Mouse (Mus musculus) brain, adult 2 months (tissue): Measurements from ENCODE around the gene Taldo1.

Experiments
- DNase-seq: peaks from one replicate; pipeline ENCODE4 v3.0.0; 2011; ENCODE audit warnings: low read depth, low spot score

Taldo1 gene

DNA sequence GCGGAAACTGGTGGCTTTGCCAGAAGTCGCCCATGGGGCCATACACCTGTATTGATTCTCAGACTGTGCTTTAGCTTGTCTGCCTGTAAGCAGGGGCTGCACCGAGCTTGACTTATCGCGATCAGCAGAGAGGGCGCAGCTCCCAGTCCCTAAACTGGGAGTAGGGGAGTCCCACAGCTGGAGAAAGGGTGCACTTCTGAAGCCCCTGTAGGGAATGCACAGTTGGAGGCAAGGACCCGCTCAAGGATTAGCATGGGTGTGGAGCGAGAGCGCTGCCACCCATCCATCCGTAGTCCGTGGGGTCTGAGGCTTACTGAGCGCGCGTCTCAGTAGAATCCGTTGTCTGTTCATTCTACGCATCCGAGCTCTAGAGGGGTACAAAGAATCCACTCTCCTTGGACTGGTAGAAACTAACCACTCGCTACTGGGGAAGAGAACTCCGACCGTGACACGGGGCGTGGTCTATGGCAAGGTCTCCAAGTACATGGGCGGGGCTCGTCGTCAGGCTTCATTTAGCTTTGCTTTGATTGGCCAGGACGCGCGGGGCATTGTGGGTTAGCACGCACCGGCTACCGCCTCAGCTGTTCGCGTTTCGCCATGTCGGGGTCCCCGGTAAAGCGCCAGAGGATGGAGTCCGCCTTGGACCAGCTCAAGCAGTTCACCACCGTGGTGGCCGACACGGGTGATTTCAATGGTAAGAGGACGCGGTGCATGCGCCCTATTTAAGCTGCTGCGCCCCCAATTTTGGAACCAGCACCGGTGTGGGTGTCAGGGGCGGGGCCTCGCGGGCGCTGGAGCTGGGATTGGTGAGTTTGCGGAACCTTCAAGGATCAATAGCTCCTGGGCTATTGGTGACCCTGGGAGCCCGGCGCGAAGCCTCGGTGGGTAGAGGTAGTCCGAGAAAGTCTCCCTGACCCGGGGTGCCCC, at the start of gene Taldo1:
Taldo1 (plus strand) TSS at position 575 of the 927 bp plus-strand sequence.
- peak; percentile 97 for DNase-seq

DNA sequence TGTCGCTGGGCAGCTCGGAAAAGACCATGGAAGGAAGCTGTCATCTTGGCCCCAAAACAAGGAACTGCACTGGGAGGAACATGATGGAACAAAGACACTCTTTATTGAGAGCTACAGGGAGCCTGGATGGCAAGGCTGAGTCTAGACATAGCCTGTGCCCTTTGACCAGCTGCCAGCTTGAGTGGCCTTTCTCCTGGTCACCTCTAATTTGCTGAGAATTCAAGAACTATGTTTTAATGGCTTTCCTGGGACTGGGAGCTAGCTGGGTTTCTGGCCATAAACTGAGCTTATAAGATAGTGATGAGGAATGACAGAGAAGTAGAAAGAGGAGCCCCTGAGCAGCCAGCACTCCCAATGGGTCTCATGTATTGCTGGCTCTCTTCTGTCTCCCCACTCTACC, 48.8 kb upstream of the Taldo1 start:
- DNase-seq, result no peak

DNA sequence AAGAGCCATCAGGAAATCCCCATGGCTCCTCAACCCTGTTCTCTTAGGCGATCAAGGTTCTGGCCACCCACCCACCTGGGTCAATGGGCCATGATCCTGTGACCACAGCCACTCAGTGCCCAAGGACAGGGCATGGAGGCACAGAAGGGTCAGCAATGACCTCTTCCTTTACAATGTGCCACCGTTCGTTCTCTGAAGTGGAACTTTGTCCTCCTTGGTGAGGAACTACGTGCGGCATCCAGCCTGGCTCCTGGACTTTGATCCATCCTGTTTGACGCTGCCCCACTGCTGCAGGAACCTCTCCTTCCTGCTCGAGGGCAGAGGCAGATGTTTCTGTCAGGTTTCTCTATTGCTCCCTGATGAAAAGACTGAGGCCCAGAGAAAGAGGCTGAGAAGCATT, 48.3 kb upstream of the Taldo1 start:
- no peak for DNase-seq

GRCm38 (mm10) chr7:141344787-141345186, 47.2 kb upstream of the Taldo1 start:
- DNase-seq, result no peak

GRCm38 (mm10) chr7:141351061-141351460, 40.9 kb upstream of the Taldo1 start:
- DNase-seq, result no peak

DNA sequence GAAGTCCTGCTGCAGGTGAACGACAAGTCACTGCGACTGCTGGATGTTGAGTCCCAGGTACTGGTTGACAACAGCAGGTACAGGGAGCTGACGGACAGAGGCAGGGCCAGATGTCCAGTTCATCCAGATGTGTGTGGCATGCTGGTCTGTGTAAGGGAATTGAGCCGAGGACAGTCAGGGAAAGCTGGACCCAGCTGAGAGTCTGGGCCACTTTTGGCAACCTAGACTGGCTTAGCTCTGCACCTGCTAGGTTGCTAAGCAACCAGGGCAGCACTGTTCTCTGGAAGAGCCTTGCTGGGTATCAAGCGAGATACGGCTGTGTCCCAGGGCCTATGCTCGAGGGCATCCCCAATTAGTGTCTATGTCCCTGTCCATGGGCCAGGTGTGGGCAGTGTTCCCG, 36.9 kb upstream of the Taldo1 start:
- peak; percentile 75 for DNase-seq

GRCm38 (mm10) chr7:141355626-141356326, 36.2 kb upstream of the Taldo1 start:
- DNase-seq, result peak; percentile 58

GRCm38 (mm10) chr7:141356971-141357370, 35.0 kb upstream of the Taldo1 start:
- peak; percentile 74 for DNase-seq

DNA sequence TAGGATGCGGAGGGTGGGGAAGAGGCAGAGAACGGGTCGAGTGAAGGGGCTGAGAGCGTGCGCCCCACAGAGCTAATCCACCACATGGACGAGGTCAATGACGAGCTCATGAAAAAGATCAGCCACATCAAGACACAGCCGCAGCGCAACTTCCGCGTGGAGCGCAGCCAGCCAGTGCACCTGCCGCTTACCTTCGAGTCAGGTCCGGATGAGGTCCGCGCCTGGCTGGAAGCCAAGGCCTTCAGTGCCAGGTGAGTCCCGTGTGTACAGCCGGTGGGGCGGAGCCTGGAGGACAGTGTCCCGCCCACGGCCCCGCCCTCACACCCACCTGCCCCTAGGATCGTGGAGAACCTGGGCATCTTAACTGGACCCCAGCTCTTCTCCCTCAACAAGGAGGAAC, 30.5 kb upstream of the Taldo1 start:
- peak; percentile 62 for DNase-seq

DNA sequence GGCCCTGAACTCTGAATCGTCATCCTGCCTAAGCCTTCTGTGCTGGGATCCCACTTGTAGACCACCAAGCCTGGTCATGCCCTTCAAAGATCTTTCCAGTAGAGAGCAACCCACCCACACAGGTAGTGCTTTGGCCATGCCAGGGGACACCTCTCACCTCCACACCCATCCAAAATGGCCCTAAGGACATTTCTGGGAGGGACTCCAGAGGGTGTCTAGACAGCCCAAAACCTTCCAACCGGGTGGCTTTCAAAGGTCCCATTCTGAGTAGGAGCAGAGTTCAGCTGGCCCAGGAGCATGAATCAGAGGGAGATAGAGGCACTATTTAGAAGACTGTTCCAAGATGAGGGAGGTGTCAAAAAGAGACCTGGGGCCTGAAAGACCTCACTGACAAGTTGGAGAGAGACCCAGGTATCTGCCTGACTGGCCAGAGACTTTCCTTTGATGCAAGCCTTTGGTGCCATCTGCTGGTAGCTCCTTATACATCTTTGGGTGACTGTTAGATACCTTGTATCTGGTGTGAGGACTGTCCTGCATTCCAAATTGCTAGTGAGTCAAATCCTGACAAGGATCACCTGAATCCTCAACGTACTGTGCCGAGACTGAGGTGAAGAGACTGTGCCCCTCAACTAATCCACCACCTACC, 28.8 kb upstream of the Taldo1 start:
- peak; percentile 91 for DNase-seq

GRCm38 (mm10) chr7:141363752-141364125, 28.3 kb upstream of the Taldo1 start:
- DNase-seq, result no peak

DNA sequence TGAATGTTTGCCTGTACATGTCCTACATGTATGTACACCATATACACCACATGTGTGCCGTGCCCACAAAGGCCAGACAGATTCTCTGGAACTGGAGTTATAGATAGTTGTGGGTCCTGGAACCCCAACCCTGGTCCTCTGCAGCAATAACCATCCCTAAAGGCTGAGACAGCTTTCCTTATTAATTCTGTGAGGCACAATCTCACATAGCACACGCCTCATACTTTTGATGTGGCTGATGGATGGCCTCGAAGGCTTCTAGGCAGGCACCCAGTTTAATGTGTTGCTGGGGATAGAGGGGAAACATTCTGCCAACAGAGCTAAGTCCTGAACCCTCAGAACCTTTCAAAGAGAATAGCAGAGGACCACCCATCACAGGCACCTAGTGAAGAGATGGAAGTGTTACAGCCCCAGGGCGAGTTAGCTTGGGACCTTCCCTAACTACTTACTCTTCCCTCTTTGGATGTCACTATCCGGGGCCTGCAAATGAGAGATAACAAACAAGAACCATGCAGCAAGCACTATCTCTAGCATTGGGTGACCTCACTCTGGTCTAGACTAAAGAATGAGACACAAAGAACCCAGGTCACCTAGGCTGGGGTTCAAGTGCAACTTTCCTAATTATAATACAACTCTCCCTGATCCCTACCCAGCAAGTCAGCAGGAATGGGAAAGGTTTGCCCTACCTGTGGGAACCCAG, 27.5 kb upstream of the Taldo1 start:
- DNase-seq, result no peak

GRCm38 (mm10) chr7:141365049-141365445, 27.0 kb upstream of the Taldo1 start:
- peak; percentile 91 for DNase-seq

- DNase-seq, result no peak
These were observed 24.6 kb upstream of the Taldo1 start for GRCm38 (mm10) chr7:141367358-141367757.

DNA sequence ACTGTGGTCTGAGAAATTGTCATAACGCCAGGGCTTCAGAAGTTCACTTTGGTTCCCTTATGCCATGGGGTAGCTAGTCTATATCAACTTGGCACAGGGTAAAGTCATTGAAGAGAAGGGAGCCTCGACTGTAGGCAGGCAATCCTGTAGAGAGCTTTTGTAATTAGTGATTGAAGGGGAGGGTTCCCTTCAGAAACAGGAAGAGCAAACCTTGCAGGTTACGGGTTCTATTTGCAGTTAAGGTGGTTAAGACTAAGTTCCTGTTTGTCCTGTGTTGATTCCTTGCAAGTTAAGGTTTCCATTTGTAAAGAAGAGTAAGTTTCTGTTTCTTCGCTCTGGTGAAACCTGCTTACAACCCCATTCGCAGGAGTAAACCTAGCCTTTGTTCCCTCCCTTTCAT, 22.1 kb upstream of the Taldo1 start:
- DNase-seq, result no peak

DNA sequence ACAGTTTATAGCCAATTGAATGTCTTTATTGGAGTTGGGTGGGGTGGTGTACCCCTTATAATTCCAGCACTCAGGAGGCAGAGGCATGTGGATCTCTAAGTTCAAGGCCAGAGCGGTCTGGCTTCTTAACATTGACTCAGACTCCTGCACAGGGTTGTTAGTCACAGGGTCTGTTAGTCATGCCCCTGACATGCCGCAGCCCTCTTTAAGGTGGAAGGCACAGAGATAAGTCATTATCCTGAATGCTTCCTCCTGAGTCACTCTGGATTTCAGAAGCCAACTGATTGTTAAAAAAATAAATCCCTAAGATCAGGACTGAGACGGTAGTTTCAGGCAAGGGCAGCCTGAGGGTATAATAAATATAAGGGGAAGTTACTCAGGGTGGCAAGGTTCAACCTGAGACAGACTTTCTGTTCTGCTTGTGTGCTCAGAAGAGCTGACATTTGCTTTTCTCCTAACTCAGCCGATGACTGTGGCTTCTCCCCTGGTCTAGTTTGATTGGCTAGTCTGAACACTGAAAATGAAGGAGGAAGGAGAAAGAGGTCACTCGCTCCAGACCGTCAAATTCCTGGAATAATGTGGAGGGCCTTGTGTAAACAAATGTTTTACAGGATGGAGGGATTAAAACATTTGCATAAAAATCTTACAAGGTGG, 19.9 kb upstream of the Taldo1 start:
- DNase-seq, result peak; percentile 53

GRCm38 (mm10) chr7:141373611-141374010, 18.4 kb upstream of the Taldo1 start:
- DNase-seq, result no peak

DNA sequence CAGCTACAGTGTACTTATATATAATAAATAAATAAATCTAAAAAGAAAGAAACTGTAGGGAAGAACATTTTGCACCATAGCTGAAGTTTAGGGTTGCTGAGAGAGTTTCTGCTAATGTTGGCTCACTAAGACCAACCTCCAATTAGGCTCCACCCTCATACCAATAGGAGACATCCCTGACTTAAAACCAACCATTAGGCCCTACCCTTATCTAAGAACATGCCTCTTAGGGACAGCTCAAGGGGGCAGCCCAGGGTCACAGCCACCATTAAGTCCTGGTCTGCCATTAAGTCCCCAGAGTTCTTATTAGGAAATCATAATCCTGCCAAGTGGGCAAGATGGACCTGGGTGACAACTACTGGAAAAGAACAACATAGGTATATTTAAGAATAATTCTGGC, 17.6 kb upstream of the Taldo1 start:
- DNase-seq, result no peak

GRCm38 (mm10) chr7:141379584-141379983, 12.4 kb upstream of the Taldo1 start:
- DNase-seq, result no peak

GRCm38 (mm10) chr7:141381068-141381835, 10.7 kb upstream of the Taldo1 start:
- DNase-seq, result peak; percentile 85
